Mouse (Mus musculus) frontal cortex, adult (tissue): ENCODE measurements around the gene Sypl.
A peak's percentile ranks its signal among the peaks of the same experiment; 100 is the strongest.

Experiments
- ATAC-seq: cut with Nextera tagmentation; 2 replicates; pipeline ENCODE4 v1.9.2; 2017; ENCODE audit warnings: mild to moderate bottlenecking, moderate library complexity, mixed read lengths; ENCODE audit not compliant: low TSS enrichment

The Sypl gene

DNA sequence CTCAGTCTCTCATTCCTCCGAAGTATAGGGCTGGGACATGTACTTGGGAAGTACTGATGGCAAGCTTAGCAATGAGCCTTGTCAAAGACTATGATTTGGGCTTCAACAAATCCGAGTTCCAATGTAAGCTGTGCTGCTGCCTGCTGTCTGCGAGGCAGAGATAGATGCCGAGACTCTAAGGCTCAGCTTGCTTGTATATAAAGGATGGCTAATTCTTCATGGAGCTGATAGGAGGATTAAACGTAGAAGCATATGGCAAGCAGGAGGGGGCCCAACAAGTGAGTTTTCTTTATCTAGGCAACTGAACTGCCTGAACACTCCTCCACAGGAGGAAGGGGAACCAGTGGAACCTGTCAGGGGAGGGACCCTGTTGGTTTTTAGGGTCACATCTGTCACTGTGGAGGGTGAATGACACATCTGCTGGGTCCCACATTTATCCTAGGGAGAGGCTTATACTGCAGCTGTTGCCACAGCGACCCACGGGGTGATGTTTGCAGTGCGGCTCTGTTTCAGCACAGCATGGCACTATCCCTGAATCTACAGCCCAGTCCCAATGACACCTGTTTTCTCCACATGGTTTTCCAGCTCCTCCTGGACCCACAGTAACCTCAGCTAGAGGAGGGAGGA, 49.8 kb downstream of the Sypl start:
- peak; percentile 47 for ATAC-seq

GRCm38 (mm10) chr12:33005858-33006257, 52.2 kb downstream of the Sypl start:
- ATAC-seq = no peak

DNA sequence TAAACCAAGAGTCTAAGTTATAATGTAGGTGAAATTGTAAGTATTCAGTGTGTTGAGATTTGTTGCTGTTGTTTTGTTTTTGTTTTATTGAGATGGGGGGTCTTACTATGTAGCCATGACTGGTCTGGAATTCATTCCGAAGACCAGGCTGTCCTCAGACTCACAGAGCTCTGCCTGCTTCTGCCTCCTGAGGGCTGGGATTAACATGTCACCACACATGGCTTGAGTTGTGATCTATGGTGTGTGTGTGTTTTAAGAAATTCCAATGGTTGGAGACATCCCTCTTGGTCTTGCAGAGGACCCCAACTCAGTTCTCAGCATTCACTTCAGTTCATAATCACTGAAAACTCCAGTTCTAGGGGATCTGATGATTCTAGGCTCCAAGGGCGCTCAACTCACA, 53.5 kb downstream of the Sypl start:
- ATAC-seq = no peak

DNA sequence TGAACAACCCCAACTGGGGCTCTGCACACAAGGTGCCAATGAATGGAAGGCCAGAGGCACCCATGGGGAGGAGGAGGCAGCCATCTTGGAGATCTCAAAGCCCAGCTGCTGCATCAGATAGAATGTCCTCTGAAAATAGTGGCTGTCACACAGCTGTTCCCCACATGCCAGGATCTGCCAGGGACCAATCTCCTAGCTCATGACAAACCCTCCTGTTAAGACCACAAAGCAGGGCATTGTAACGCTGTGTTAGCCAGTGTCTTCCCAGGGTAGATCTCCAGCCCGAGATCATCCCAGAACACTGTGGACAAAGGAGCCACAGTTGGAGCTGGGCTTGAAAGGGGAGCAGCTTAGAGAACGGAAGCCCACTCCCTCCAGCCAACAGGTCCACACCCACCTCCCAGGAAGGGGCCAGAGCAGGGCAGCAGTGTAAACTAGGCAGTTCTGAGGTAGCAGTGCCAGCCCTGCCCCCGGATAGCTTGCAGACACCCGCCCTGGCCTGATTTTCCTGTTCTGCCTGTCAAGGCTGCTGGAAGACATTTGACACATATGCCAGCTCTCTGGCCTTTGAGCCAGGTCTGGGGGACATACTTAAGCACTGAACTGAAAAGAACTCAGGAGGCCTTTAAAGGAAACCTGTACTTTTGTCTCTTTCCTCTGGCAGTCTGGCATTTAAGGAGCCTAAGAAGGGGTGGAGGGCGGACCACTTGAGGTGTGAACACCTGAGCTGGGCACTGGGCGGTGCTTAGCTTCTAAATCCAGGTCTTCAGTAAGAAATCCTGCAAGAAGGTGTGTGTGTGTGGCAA, 54.8 kb downstream of the Sypl start:
- peak; percentile 56 for ATAC-seq

- peak; percentile 82 for ATAC-seq
Measured at GRCm38 (mm10) chr12:33009206-33009966, 55.7 kb downstream of the Sypl start.

DNA sequence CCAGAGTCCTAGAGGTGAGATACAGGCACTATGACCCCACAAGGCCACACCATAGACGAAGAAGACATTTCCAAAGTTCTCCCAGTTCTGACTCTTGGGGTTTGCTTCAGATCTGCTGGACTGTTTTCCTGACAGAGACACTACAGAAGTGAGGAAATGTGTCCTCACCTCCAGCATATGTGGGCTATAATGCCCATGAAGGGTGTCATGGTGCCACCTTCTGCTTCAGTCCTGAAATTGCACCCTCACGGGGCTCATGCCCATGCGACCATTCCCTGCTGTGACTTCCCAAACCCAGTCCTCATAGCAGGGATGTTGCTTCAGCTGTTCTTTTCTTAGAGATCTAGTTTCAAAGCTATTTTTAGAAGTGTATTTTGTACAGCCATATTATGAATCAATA, 56.3 kb downstream of the Sypl start:
- ATAC-seq = peak; percentile 84

- peak; percentile 33; the same call in 1 of the 2 replicates for ATAC-seq
Measured at GRCm38 (mm10) chr12:33014050-33014796, 60.5 kb downstream of the Sypl start.

- ATAC-seq = no peak
Measured at GRCm38 (mm10) chr12:33015103-33015502, 61.4 kb downstream of the Sypl start.

- ATAC-seq = no peak
Measured at GRCm38 (mm10) chr12:33016824-33017705, 63.4 kb downstream of the Sypl start.

- ATAC-seq = no peak
Measured at GRCm38 (mm10) chr12:33018601-33019000, 64.9 kb downstream of the Sypl start.

GRCm38 (mm10) chr12:33020011-33020410, 66.3 kb downstream of the Sypl start:
- ATAC-seq = no peak

GRCm38 (mm10) chr12:33021140-33021539, 67.4 kb downstream of the Sypl start:
- peak; percentile 48 for ATAC-seq

- no peak for ATAC-seq
Measured at GRCm38 (mm10) chr12:33021751-33022150, 68.1 kb downstream of the Sypl start.

GRCm38 (mm10) chr12:33024524-33024923, 70.8 kb downstream of the Sypl start:
- ATAC-seq = no peak

- ATAC-seq = peak; percentile 67
Measured at GRCm38 (mm10) chr12:33027093-33027492, 73.4 kb downstream of the Sypl start.

DNA sequence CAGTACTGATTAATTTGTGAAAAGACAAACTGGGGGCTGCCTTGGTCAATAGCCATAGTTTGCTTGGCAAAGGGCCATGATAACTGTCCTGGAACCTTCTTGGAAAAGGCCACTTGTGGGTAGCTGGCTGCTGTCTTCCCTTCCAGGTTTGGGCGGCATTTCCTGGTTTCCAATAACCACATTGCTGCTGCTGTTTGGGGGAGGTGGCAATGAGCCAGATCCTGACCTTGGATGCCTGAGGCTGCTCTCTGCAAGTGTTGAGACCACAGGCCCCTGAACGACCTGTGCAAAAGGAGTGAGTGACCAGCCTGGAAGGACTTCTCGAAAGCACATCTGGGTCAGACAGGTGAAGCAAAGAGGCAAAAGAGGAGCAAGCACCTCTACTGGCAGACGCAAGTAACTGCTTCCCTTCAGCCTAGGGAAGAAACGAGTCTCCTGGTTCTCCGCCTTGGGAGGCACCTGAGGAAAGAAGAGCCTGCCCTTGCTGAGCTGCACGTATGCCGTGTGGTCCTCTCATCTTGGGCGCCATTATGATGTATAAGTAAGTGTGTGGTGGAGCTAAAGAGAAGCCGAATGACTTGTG, 74.5 kb downstream of the Sypl start:
- no peak for ATAC-seq

GRCm38 (mm10) chr12:33028708-33029107, 75.0 kb downstream of the Sypl start:
- no peak for ATAC-seq
